Mouse (Mus musculus): Measurements from ENCODE around the gene Mtg2. TPM values are rescaled to one million over a fixed set of nuclear protein-coding genes. Genes with fewer than 3 reads are reported as not detected.
A peak's percentile ranks its signal among the peaks of the same experiment; 100 is the strongest.

The Mtg2 gene
- polyA plus RNA-seq, 1 experiment, result 28.8 TPM

- DNase-seq (ENCODE audit: extremely low spot score in 1 of 2, low spot score in 1 of 2), result peak in 1 of 2 experiments; percentile 73
Observed at GRCm38 (mm10) chr2:180103978-180104658, 33.7 kb downstream of the Mtg2 start, which contains the start of gene Hrh3. TSS of gene Hrh3 (minus strand) at chr2:180104488.

- DNase-seq (ENCODE audit: extremely low spot score in 1 of 2, low spot score in 1 of 2), result peak in 1 of 2 experiments; percentile 39
Observed at GRCm38 (mm10) chr2:180104659-180105377, 34.4 kb downstream of the Mtg2 start.

- DNase-seq (ENCODE audit: extremely low spot score in 1 of 2, low spot score in 1 of 2), result no peak
Observed at GRCm38 (mm10) chr2:180105441-180106190, 35.2 kb downstream of the Mtg2 start.

- DNase-seq (ENCODE audit: extremely low spot score in 1 of 2, low spot score in 1 of 2), result no peak
Observed at GRCm38 (mm10) chr2:180107081-180107480, 36.7 kb downstream of the Mtg2 start.

GRCm38 (mm10) chr2:180108285-180108684, 37.9 kb downstream of the Mtg2 start:
- no peak for DNase-seq (ENCODE audit: extremely low spot score in 1 of 2, low spot score in 1 of 2)

GRCm38 (mm10) chr2:180113909-180114890, 43.8 kb downstream of the Mtg2 start:
- peak; percentile 62 to 84 for DNase-seq (ENCODE audit: extremely low spot score in 1 of 2, low spot score in 1 of 2)

- DNase-seq (ENCODE audit: extremely low spot score in 1 of 2, low spot score in 1 of 2), result peak in 1 of 2 experiments; percentile 73
Observed at GRCm38 (mm10) chr2:180115279-180115678, 44.9 kb downstream of the Mtg2 start.

GRCm38 (mm10) chr2:180116081-180116493, 45.7 kb downstream of the Mtg2 start:
- peak in 1 of 2 experiments; percentile 73 for DNase-seq (ENCODE audit: extremely low spot score in 1 of 2, low spot score in 1 of 2)

- DNase-seq (ENCODE audit: extremely low spot score in 1 of 2, low spot score in 1 of 2), result no peak
Observed at GRCm38 (mm10) chr2:180116741-180117484, 46.5 kb downstream of the Mtg2 start.

- peak in 1 of 2 experiments; percentile 75 for DNase-seq (ENCODE audit: extremely low spot score in 1 of 2, low spot score in 1 of 2)
Observed at GRCm38 (mm10) chr2:180117485-180118194, 47.3 kb downstream of the Mtg2 start.

- DNase-seq (ENCODE audit: extremely low spot score in 1 of 2, low spot score in 1 of 2), result peak; percentile 99 to 100
Observed at GRCm38 (mm10) chr2:180118661-180119438, 48.5 kb downstream of the Mtg2 start, which contains the start of gene Osbpl2. TSS of gene Osbpl2 (plus strand) at chr2:180119306.

GRCm38 (mm10) chr2:180119439-180120291, 49.3 kb downstream of the Mtg2 start:
- no peak for DNase-seq (ENCODE audit: extremely low spot score in 1 of 2, low spot score in 1 of 2)

GRCm38 (mm10) chr2:180120292-180120761, 49.9 kb downstream of the Mtg2 start:
- DNase-seq (ENCODE audit: extremely low spot score in 1 of 2, low spot score in 1 of 2), result no peak

GRCm38 (mm10) chr2:180124192-180124591, 53.8 kb downstream of the Mtg2 start:
- no peak for DNase-seq (ENCODE audit: extremely low spot score in 1 of 2, low spot score in 1 of 2)

- no peak for DNase-seq (ENCODE audit: extremely low spot score in 1 of 2, low spot score in 1 of 2)
Observed at GRCm38 (mm10) chr2:180126195-180126594, 55.8 kb downstream of the Mtg2 start.

- no peak for DNase-seq (ENCODE audit: extremely low spot score in 1 of 2, low spot score in 1 of 2)
Observed at GRCm38 (mm10) chr2:180127675-180128074, 57.3 kb downstream of the Mtg2 start.

- no peak for DNase-seq (ENCODE audit: extremely low spot score in 1 of 2, low spot score in 1 of 2)
Observed at GRCm38 (mm10) chr2:180133231-180133630, 62.8 kb downstream of the Mtg2 start.

Data from frontal cortex, adult 2 months (tissue).